Mouse (Mus musculus) MEL (cell line): ENCODE measurements at regions not wholly inside any gene's neighbourhood (a gene's known extent, or its start where the extent isn't known, plus 50 kb on each side); places are given as distances from the start of the nearest gene placed in this dataset.
A peak's percentile ranks its signal among the peaks of the same experiment; 100 is the strongest.
"Not testable (repeated sequence)": the region's sequence is repeated elsewhere in the genome, so short reads cannot be mapped to it uniquely, and the experiment has no call there.

Experiments used
- DNase-seq: peaks from one replicate; pipeline ENCODE4 v3.0.0; 2011; ENCODE audit warnings: low read depth, low spot score
- H3K27ac ChIP-seq: 2 replicates; pipeline ENCODE4 v1.5.1; 2012; ENCODE audit warnings: low read depth, mild to moderate bottlenecking, control low read depth, low read length, moderate library complexity; ENCODE audit not compliant: control insufficient read depth
- H3K27me3 ChIP-seq, 2 experiments: fragments of 150-350 bp in 1 of 2; sonication (generic) in 1 of 2; 2 replicates each; pipeline ENCODE4 v1.6.1; 2012; ENCODE audit warnings: low read length in 2 of 2, mild to moderate bottlenecking in 2 of 2, improper control_type of control experiment in 1 of 2, moderate library complexity in 1 of 2; ENCODE audit not compliant: insufficient read depth in 2 of 2, control insufficient read depth in 1 of 2
- H3K36me3 ChIP-seq, 2 experiments: 2 replicates each; pipeline ENCODE4 v1.6.1; 2012 to 2014; ENCODE audit warnings: low read length in 2 of 2, improper control_type of control experiment in 1 of 2, inconsistent platforms in 1 of 2, mild to moderate bottlenecking in 1 of 2; ENCODE audit not compliant: insufficient read depth in 2 of 2, control insufficient read depth in 1 of 2
- H3K4me1 ChIP-seq, 2 experiments: fragments of 150-350 bp in 1 of 2; sonication (generic) in 1 of 2; 2 replicates each; pipeline ENCODE4 v1.6.1; 2012; ENCODE audit warnings: low read length in 2 of 2, improper control_type of control experiment in 1 of 2, mild to moderate bottlenecking in 1 of 2; ENCODE audit not compliant: insufficient read depth in 2 of 2, control insufficient read depth in 1 of 2
- H3K4me3 ChIP-seq, 2 experiments: fragments of 150-350 bp in 1 of 2; sonication (generic) in 1 of 2; 2 replicates each; pipeline ENCODE4 v1.5.1; 2012; ENCODE audit warnings: low read depth in 2 of 2, low read length in 2 of 2, mild to moderate bottlenecking in 2 of 2, moderate library complexity in 2 of 2, control low read depth in 1 of 2, improper control_type of control experiment in 1 of 2; ENCODE audit not compliant: control insufficient read depth in 1 of 2, insufficient read depth in 1 of 2
- H3K79me2 ChIP-seq: 2 replicates; pipeline ENCODE4 v1.6.1; 2012; ENCODE audit warnings: mild to moderate bottlenecking, low read length, moderate library complexity; ENCODE audit not compliant: control insufficient read depth, poor library complexity, insufficient read depth
- H3K9ac ChIP-seq: 2 replicates; pipeline ENCODE4 v1.6.1; 2012; ENCODE audit warnings: low read depth, mild to moderate bottlenecking, control low read depth, low read length, moderate library complexity; ENCODE audit not compliant: control insufficient read depth, poor library complexity, severe bottlenecking
- H3K9me3 ChIP-seq: fragments of 150-350 bp; sonication (generic); replicated peaks from 2 replicates; pipeline ENCODE4 v1.6.1; 2012; ENCODE audit warnings: mild to moderate bottlenecking, low read length, improper control_type of control experiment, moderate library complexity; ENCODE audit not compliant: insufficient read depth
- CTCF ChIP-seq, 3 experiments: IDR thresholded peaks in 2 of 3; conservative IDR thresholded peaks in 1 of 3; 2 replicates each; pipeline ENCODE4 v1.5.1; 2011 to 2012; ENCODE audit warnings: low read length in 3 of 3, low read depth in 2 of 3, mild to moderate bottlenecking in 2 of 3, improper control_type of control experiment in 1 of 3, inconsistent platforms in 1 of 3, mixed read lengths in 1 of 3, moderate library complexity in 1 of 3; ENCODE audit not compliant: control insufficient read depth in 1 of 3, insufficient read depth in 1 of 3, poor library complexity in 1 of 3, severe bottlenecking in 1 of 3
- ELF1 ChIP-seq: IDR thresholded peaks from 2 replicates; pipeline ENCODE4 v1.6.1; 2014; ENCODE audit warnings: low read depth, mild to moderate bottlenecking, inconsistent platforms, low read length, improper control_type of control experiment, moderate library complexity
- GATA1 ChIP-seq: IDR thresholded peaks from 2 replicates; pipeline ENCODE4 v1.6.1; 2011; ENCODE audit warnings: low read depth, low read length, improper control_type of control experiment
- MXI1 ChIP-seq: IDR thresholded peaks from 2 replicates; pipeline ENCODE4 v1.6.1; 2011; ENCODE audit warnings: mild to moderate bottlenecking, low read depth, low read length, improper control_type of control experiment
- NELFE ChIP-seq: IDR thresholded peaks from 2 replicates; pipeline ENCODE4 v1.6.1; 2011; ENCODE audit warnings: low read depth, low read length, improper control_type of control experiment
- RAD21 ChIP-seq: IDR thresholded peaks from 2 replicates; pipeline ENCODE4 v1.6.1; 2011; ENCODE audit warnings: mild to moderate bottlenecking, low read depth, low read length, improper control_type of control experiment
- USF1 ChIP-seq: IDR thresholded peaks from 2 replicates; pipeline ENCODE4 v1.6.1; 2014; ENCODE audit warnings: low read depth, mild to moderate bottlenecking, inconsistent platforms, low read length, improper control_type of control experiment, moderate library complexity
- ZC3H11A ChIP-seq: IDR thresholded peaks from 2 replicates; pipeline ENCODE4 v1.6.1; 2012; ENCODE audit warnings: low read depth, mild to moderate bottlenecking, inconsistent platforms, low read length, improper control_type of control experiment
- ZNF384 ChIP-seq: IDR thresholded peaks from 2 replicates; pipeline ENCODE4 v1.6.1; 2012; ENCODE audit warnings: low read depth, mild to moderate bottlenecking, inconsistent platforms, low read length, improper control_type of control experiment

DNA sequence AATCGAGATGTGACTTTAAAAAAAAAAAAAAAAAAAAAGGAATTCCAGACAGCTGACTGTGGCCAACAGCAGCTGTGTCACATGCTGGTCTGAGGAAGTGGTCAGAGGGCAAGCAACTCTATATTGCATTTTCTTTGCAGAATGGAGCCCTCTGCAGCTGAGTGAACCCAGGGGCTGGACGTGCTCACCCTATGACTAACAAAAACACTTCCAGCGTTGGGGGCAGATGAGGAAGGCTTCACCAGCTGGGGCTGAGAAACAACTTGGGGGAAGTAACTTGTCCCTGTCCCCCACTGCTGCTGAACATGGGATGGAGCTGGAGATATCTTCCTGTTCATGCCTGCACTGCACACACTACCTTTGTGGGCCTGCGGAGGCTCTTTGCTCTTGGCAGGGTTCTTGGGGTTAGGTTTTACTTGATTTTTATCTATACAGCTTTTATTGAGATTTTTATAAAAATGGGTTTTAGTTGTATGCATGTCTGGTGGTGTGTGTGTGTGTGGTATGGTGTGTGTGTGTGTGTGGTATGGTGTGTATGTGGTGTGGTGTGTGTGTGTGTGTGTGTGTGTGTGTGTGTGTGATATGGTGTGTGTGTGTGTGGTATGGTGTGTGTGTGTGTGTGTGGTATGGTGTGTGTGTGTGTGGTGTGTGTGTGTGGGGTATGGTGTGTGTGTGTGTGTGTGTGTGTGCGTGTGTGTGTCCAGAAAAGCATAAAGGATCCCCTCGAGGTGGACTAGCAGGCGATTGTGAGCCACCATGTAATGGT, 57.0 kb upstream of the Itm2b start:
- no peaks in the 10 kb centered on the region for H3K79me2 ChIP-seq
- H3K27ac ChIP-seq: no peak overlapping the region
- peak; percentile 31 for DNase-seq
- no peak overlapping the region for H3K4me3 ChIP-seq
- H3K4me1 ChIP-seq: peaks cover 0 to 11% of the 10 kb centered on the region in 2 experiments; a peak in 3 of 4 replicates
- no peaks in the 10 kb centered on the region for H3K27me3 ChIP-seq
- TF ChIP-seq USF1: no peak
- peak; percentile 83 for TF ChIP-seq ZNF384
- no peak overlapping the region for H3K9ac ChIP-seq
- H3K36me3 ChIP-seq: no peaks in the 10 kb centered on the region; a peak in 1 of 4 replicates
- no peaks in the 10 kb centered on the region for H3K9me3 ChIP-seq

- not testable (repeated sequence) for H3K36me3 ChIP-seq, H3K27me3 ChIP-seq, H3K4me3 ChIP-seq, H3K27ac ChIP-seq, H3K79me2 ChIP-seq, DNase-seq, H3K9me3 ChIP-seq, H3K9ac ChIP-seq
- peaks cover 0 to 11% of the 10 kb centered on the region in 2 experiments; a peak in 3 of 4 replicates for H3K4me1 ChIP-seq
These were observed 56.3 kb upstream of the Itm2b start for GRCm38 (mm10) chr14:73441206-73441950.

- no peak overlapping the region for H3K4me3 ChIP-seq
- TF ChIP-seq NELFE: no peak
- no peak for TF ChIP-seq GATA1
- TF ChIP-seq RAD21: no peak
- TF ChIP-seq ZC3H11A: no peak
- TF ChIP-seq ELF1: no peak
- TF ChIP-seq CTCF (IDR thresholded peaks at IDR 0.05 in 2 of 3, conservative IDR thresholded peaks at IDR 0.05 in 1 of 3; ENCODE audit: control insufficient read depth in 1 of 3, insufficient read depth in 1 of 3, low read depth in 2 of 3, low read length in 3 of 3, poor library complexity in 1 of 3, severe bottlenecking in 1 of 3): no peak
- TF ChIP-seq MXI1: no peak
- no peak overlapping the region for H3K9ac ChIP-seq
- no peaks in the 10 kb centered on the region for H3K79me2 ChIP-seq
- no peak for DNase-seq
- H3K4me1 ChIP-seq: peaks cover 0 to 8% of the 10 kb centered on the region in 2 experiments; a peak in 2 of 4 replicates
- H3K27ac ChIP-seq: no peak overlapping the region
- no peaks in the 10 kb centered on the region for H3K9me3 ChIP-seq
- H3K36me3 ChIP-seq: no peaks in the 10 kb centered on the region
- H3K27me3 ChIP-seq: no peaks in the 10 kb centered on the region
These were observed 54.8 kb upstream of the Itm2b start for GRCm38 (mm10) chr14:73439802-73440309.
